Mouse (Mus musculus) embryonic facial prominence, embryonic 15.5 days (tissue): Measurements from ENCODE around the gene Gm9837. TPM values are rescaled to one million over a fixed set of nuclear protein-coding genes. Genes with fewer than 3 reads are reported as not detected.

Experiments
- ATAC-seq: fragments of 200-750 bp; cut with Nextera tagmentation; 2 replicates; pipeline ENCODE4 v1.8.0; 2017; ENCODE audit warnings: low read depth, moderate TSS enrichment; ENCODE audit not compliant: insufficient number of reproducible peaks, low FRiP score, low TSS enrichment
- H3K27ac ChIP-seq: fragments of 300-500 bp; sonication (generic); replicated peaks from 2 replicates; pipeline ENCODE4 v1.5.1; 2015; ENCODE audit warnings: mild to moderate bottlenecking, inconsistent platforms
- H3K27me3 ChIP-seq: fragments of 300-500 bp; sonication (generic); 2 replicates; pipeline ENCODE4 v1.6.1; 2015; ENCODE audit warnings: inconsistent platforms
- H3K36me3 ChIP-seq: fragments of 300-500 bp; sonication (generic); 2 replicates; pipeline ENCODE4 v1.6.1; 2015; ENCODE audit warnings: mild to moderate bottlenecking, inconsistent platforms
- H3K4me1 ChIP-seq: fragments of 300-500 bp; sonication (generic); 2 replicates; pipeline ENCODE4 v1.6.1; 2015; ENCODE audit warnings: inconsistent platforms
- H3K4me2 ChIP-seq: fragments of 300-500 bp; sonication (generic); replicated peaks from 2 replicates; pipeline ENCODE4 v1.6.1; 2015; ENCODE audit warnings: mild to moderate bottlenecking, inconsistent platforms
- H3K4me3 ChIP-seq: fragments of 300-500 bp; sonication (generic); replicated peaks from 2 replicates; pipeline ENCODE4 v1.5.1; 2015; ENCODE audit warnings: mild to moderate bottlenecking, inconsistent platforms
- H3K9ac ChIP-seq: fragments of 300-500 bp; sonication (generic); 2 replicates; pipeline ENCODE4 v1.6.1; 2015; ENCODE audit warnings: inconsistent platforms
- H3K9me3 ChIP-seq: fragments of 300-500 bp; sonication (generic); replicated peaks from 2 replicates; pipeline ENCODE4 v1.6.1; 2016; ENCODE audit warnings: inconsistent platforms
- WGBS: fragments of 180-500 bp; shearing (Covaris S2); methylation state at CpG from one replicate; pipeline ENCODE4 v1.1.7; 2015; 5-methylcytosine and 5-hydroxymethylcytosine counted together
- polyA plus RNA-seq: library from polyadenylated mRNA; unstranded; fragments of >200 nt; fragmentation: Nextera tagmentation; extraction: Ambion mirVana; gene quantifications from 2 replicates; pipeline ENCODE4 v1.2.1, GENCODE M21; 2015

Gene Gm9837
- not detected in 2 replicates for polyA plus RNA-seq

- Histone ChIP-seq H3K9ac (no peak within 1 kb of the TSS), H3K4me2 (peak within 1 kb of the TSS; percentile 52), H3K9me3 (no peaks in the 10 kb centered on the region), H3K36me3 (no peaks in the 10 kb centered on the region), H3K27ac (no peak within 1 kb of the TSS), H3K4me3 (peak within 1 kb of the TSS; percentile 26), H3K27me3 (peaks cover 36% of the 10 kb centered on the region), H3K4me1 (peaks cover 20% of the 10 kb centered on the region)
- peak; percentile 78 for ATAC-seq
- 4% methylated on average over 29 of the region's 29 CpGs for WGBS
Measured at GRCm38 (mm10) chr11:53469968-53470695, at the start of gene Gm9837. Gene Gm9837 (minus strand): TSS chr11:53470479.

GRCm38 (mm10) chr11:53519207-53520121 is 49.2 kb upstream of the Gm9837 start, which contains the start of gene Sept8:
Gene Sept8 (plus strand): TSS chr11:53519257.
- H3K27me3 ChIP-seq, result no peaks in the 10 kb centered on the region
- no peaks in the 10 kb centered on the region for H3K9me3 ChIP-seq
- ATAC-seq, result peak; percentile 82
- H3K9ac ChIP-seq, result peak within 1 kb of the TSS; percentile 69
- peaks cover 60% of the 10 kb centered on the region for H3K4me1 ChIP-seq
- peak within 1 kb of the TSS; percentile 93 for H3K27ac ChIP-seq
- peak within 1 kb of the TSS; percentile 78 for H3K4me2 ChIP-seq
- peak within 1 kb of the TSS; percentile 81 for H3K4me3 ChIP-seq
- WGBS, result 3% methylated on average over 79 of the region's 79 CpGs
- H3K36me3 ChIP-seq, result no peaks in the 10 kb centered on the region

- Histone ChIP-seq H3K9me3 (no peaks in the 10 kb centered on the region), H3K27ac (peak overlapping the region; percentile 93), H3K9ac (peak overlapping the region; percentile 69; the same call in 1 of the 2 replicates), H3K4me3 (peak overlapping the region; percentile 81), H3K36me3 (no peaks in the 10 kb centered on the region), H3K4me1 (peaks cover 54% of the 10 kb centered on the region), H3K4me2 (peak overlapping the region; percentile 78), H3K27me3 (no peaks in the 10 kb centered on the region)
- no peak for ATAC-seq
- WGBS, result 37% methylated on average over 5 of the region's 5 CpGs
Measured at GRCm38 (mm10) chr11:53518759-53519158, 48.5 kb upstream of the Gm9837 start.

DNA sequence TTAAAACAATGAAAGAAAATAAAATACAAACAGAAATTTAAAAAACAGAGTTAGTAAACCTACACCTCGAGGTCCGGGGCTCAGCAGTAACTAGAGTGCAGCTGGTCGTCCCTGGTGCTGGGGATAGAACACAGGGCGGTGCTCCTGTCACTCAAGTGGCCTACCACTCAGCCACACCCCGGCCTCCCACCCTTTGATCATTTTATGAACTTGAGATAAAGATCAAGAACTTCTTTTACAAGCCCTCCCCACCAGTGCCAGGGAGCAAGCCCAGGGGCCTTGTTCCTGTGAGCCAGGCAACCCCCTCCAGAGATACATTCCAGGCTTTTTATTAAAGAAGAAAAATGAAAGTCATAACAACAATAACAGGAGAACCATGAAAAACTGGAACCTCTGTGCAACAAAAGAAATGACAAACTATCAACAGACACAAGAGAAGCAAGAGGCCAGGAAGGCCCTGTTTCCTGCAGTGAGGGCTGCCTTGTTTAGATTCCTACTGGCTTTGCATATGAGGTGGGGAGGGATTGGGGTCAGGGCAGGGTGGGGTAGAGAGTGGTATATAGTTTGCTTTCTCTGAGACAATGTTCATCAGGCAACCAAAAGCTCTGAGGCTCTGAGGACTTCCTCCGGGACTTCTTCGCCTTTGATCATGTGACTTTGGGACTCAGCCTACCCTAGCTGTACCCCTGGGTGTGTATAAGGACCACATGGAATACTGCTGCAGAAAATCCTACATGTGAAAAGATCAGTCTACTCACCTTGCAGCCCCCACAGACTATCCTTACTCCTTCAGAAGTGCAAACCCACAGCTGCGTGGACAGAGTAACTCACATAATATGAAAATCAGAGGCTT is 46.7 kb upstream of the Gm9837 start:
- ATAC-seq, result no peak
- whole genome bisulfite sequencing, result 47% methylated on average over 8 of the region's 8 CpGs
- Histone ChIP-seq H3K27me3 (no peaks in the 10 kb centered on the region), H3K4me2 (no peak overlapping the region), H3K27ac (peak overlapping the region; percentile 28; the same call in 1 of the 2 replicates), H3K4me3 (no peak overlapping the region), H3K36me3 (no peaks in the 10 kb centered on the region), H3K4me1 (peaks cover 37% of the 10 kb centered on the region), H3K9me3 (no peaks in the 10 kb centered on the region), H3K9ac (no peak overlapping the region)

DNA sequence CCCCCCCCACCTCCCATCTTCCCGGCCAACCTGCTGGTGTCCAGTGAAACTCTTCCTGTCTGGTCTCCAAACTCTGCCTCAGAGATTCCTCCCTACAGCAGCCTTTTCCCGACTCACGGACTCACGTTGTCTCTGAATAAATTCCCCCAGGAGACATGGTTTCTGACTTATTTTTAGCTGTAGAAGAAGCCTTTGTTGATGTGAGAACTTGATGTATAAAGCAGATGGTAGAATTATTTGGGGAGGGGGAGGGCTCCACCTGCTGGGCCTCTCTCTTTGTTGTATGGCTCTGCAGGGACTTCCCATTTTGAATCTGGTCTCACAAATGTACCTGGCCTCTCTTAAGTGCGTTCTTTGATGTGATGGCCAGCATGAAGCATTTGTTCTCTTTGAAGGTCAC is 40.1 kb upstream of the Gm9837 start:
- no peaks in the 10 kb centered on the region for H3K27me3 ChIP-seq
- H3K27ac ChIP-seq, result no peak overlapping the region
- no peaks in the 10 kb centered on the region for H3K4me1 ChIP-seq
- no peak for ATAC-seq
- WGBS, result 50% methylated on average over 5 of the region's 5 CpGs
- no peak overlapping the region for H3K9ac ChIP-seq
- no peaks in the 10 kb centered on the region for H3K9me3 ChIP-seq
- H3K4me3 ChIP-seq, result no peak overlapping the region
- H3K36me3 ChIP-seq, result no peaks in the 10 kb centered on the region
- H3K4me2 ChIP-seq, result no peak overlapping the region

DNA sequence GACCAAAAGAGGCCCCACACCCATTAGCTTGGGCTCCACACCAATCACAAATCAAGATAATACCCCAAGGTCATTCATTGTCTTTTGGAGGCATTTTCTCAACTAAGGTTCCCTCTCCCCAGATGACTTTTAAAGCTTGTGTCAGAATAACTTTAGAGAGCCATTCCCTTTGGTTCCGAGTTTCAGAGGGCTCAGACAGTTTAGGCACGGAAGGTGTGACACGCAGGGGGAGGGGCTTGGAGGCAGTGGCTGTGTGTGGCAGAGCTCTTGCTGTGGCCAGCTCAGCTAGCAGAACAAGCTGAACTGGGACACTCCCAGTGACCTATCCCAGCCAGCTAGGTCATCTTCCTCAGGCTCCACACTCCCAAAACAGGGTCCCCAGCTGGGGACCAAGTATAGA is 38.3 kb upstream of the Gm9837 start:
- H3K27ac ChIP-seq, result no peak overlapping the region
- H3K4me3 ChIP-seq, result no peak overlapping the region
- peaks cover 3% of the 10 kb centered on the region; the same call in 1 of the 2 replicates for H3K4me1 ChIP-seq
- H3K36me3 ChIP-seq, result no peaks in the 10 kb centered on the region
- H3K9me3 ChIP-seq, result no peaks in the 10 kb centered on the region
- H3K4me2 ChIP-seq, result no peak overlapping the region
- 51% methylated on average over 3 of the region's 3 CpGs for WGBS
- no peak overlapping the region for H3K9ac ChIP-seq
- ATAC-seq, result no peak
- H3K27me3 ChIP-seq, result no peaks in the 10 kb centered on the region

DNA sequence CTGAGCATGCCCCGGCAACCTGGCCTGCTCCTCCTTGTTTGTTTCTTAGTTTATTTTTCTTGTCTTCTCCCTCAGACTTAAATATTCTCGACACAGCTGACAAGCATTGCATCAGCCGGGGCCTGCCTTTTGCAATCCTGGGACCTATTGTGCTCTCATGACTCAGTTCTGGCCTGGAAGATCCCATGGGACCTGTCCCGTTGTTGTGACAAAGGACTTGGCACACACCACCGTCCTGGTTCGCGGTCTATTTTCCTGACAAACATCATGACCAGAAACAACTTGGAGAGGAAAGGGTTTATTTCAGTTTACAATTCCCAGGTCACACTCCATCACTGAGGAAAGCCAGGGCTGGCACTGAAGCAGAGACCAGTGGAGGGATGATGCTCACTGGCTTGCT is 37.9 kb upstream of the Gm9837 start:
- Histone ChIP-seq H3K4me2 (no peak overlapping the region), H3K4me1 (peaks cover 3% of the 10 kb centered on the region; the same call in 1 of the 2 replicates), H3K27me3 (no peaks in the 10 kb centered on the region), H3K9me3 (no peaks in the 10 kb centered on the region), H3K36me3 (no peaks in the 10 kb centered on the region), H3K27ac (no peak overlapping the region), H3K9ac (no peak overlapping the region), H3K4me3 (no peak overlapping the region)
- 62% methylated on average over 7 of the region's 7 CpGs for WGBS
- ATAC-seq, result no peak

GRCm38 (mm10) chr11:53507098-53507805 is 37.0 kb upstream of the Gm9837 start:
- H3K4me3 ChIP-seq, result no peak overlapping the region
- no peaks in the 10 kb centered on the region for H3K27me3 ChIP-seq
- H3K36me3 ChIP-seq, result no peaks in the 10 kb centered on the region
- no peak overlapping the region for H3K27ac ChIP-seq
- H3K9ac ChIP-seq, result no peak overlapping the region
- WGBS, result 76% methylated on average over 9 of the region's 9 CpGs
- H3K4me2 ChIP-seq, result no peak overlapping the region
- no peak for ATAC-seq
- H3K4me1 ChIP-seq, result peaks cover 3% of the 10 kb centered on the region; the same call in 1 of the 2 replicates
- H3K9me3 ChIP-seq, result no peaks in the 10 kb centered on the region

DNA sequence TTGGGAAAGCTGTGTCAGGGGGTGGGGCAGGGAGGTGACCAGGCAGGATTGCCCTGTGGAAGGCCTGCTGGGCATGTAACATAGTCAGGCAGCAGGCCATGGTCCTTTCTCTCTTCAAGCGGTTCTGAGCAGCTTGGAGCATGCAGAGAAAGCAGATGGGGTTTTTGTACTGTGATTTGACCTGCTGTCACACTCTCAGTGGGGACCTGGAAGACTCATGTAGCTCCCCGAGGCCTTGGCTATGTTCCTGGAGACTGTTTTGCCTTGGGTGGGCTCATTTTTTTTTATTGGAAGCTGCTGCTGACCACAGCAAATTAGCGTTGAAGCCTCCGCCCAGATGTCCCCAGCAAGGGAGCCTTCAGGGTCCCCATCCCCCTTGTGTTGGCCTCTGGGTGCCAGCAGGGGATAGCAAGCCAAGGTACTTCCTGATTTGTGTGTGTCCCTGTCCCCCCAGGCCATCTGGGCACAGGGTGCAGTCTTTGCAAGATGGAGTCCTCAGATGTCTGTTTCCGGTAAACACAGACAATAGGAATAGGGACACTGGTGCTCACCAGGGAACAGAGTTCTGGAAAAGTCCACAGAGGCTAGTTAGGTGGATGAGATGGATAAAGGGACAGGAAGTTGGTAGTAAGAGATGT is 34.9 kb upstream of the Gm9837 start:
- Histone ChIP-seq H3K27me3 (no peaks in the 10 kb centered on the region), H3K27ac (no peak overlapping the region), H3K36me3 (no peaks in the 10 kb centered on the region), H3K4me3 (no peak overlapping the region), H3K9me3 (no peaks in the 10 kb centered on the region), H3K4me2 (no peak overlapping the region), H3K9ac (no peak overlapping the region), H3K4me1 (peaks cover 11% of the 10 kb centered on the region)
- 53% methylated on average over 5 of the region's 5 CpGs for WGBS
- ATAC-seq, result no peak

GRCm38 (mm10) chr11:53504376-53504775 is 34.1 kb upstream of the Gm9837 start:
- H3K27me3 ChIP-seq, result no peaks in the 10 kb centered on the region
- no peak for ATAC-seq
- H3K4me2 ChIP-seq, result no peak overlapping the region
- H3K36me3 ChIP-seq, result no peaks in the 10 kb centered on the region
- H3K9me3 ChIP-seq, result no peaks in the 10 kb centered on the region
- peaks cover 11% of the 10 kb centered on the region for H3K4me1 ChIP-seq
- no peak overlapping the region for H3K9ac ChIP-seq
- no peak overlapping the region for H3K27ac ChIP-seq
- WGBS, result 84% methylated on average over 8 of the region's 8 CpGs
- no peak overlapping the region for H3K4me3 ChIP-seq
